Mouse (Mus musculus) intestine, embryonic 14.5 days (tissue): Measurements from ENCODE around the gene Lsm8. TPM values are rescaled to one million over a fixed set of nuclear protein-coding genes. Genes with fewer than 3 reads are reported as not detected.
"Not testable (repeated sequence)": the region's sequence is repeated elsewhere in the genome, so short reads cannot be mapped to it uniquely, and the experiment has no call there.

Experiments used
- ATAC-seq: fragments of 200-750 bp; cut with Nextera tagmentation; replicated peaks from 2 replicates; pipeline ENCODE4 v1.8.0; 2017; ENCODE audit warnings: low read depth, moderate number of reproducible peaks, moderate TSS enrichment, moderate library complexity; ENCODE audit not compliant: low FRiP score, low TSS enrichment
- DNase-seq: peaks from one replicate; pipeline ENCODE4 v3.0.0-alpha.2; 2018; ENCODE audit warnings: low spot score
- H3K27ac ChIP-seq: fragments of 300-500 bp; sonication (generic); 2 replicates; pipeline ENCODE4 v1.5.1; 2014; ENCODE audit warnings: low read depth, mild to moderate bottlenecking, control low read depth
- H3K27me3 ChIP-seq: fragments of 300-500 bp; sonication (generic); replicated peaks from 2 replicates; pipeline ENCODE4 v1.6.1; 2014; ENCODE audit warnings: low read length, control low read depth; ENCODE audit not compliant: control insufficient read depth, insufficient read depth
- H3K36me3 ChIP-seq: fragments of 300-500 bp; sonication (generic); 2 replicates; pipeline ENCODE4 v1.6.1; 2014; ENCODE audit warnings: low read length, control low read depth; ENCODE audit not compliant: control insufficient read depth, insufficient read depth
- H3K4me1 ChIP-seq: fragments of 300-500 bp; sonication (generic); replicated peaks from 2 replicates; pipeline ENCODE4 v1.6.1; 2014; ENCODE audit warnings: low read length, control low read depth, mixed read lengths; ENCODE audit not compliant: control insufficient read depth, insufficient read depth
- H3K4me2 ChIP-seq: fragments of 300-500 bp; sonication (generic); 2 replicates; pipeline ENCODE4 v1.6.1; 2014; ENCODE audit warnings: low read length
- H3K4me3 ChIP-seq: fragments of 300-500 bp; sonication (generic); 2 replicates; pipeline ENCODE4 v1.5.1; 2014; ENCODE audit warnings: low read depth, low read length, control low read depth, mixed read lengths
- H3K9ac ChIP-seq: fragments of 300-500 bp; sonication (generic); 2 replicates; pipeline ENCODE4 v1.6.1; 2014; ENCODE audit warnings: mild to moderate bottlenecking, low read length
- H3K9me3 ChIP-seq: fragments of 300-500 bp; sonication (generic); 2 replicates; pipeline ENCODE4 v1.6.1; 2016; ENCODE audit warnings: low read length, control low read depth; ENCODE audit not compliant: control insufficient read depth
- WGBS: fragments of 180-500 bp; shearing (Covaris S2); extraction: QIAGEN DNeasy Blood & Tissue Kit; methylation state at CpG from one replicate; pipeline ENCODE4 v1.1.7; 2014; 5-methylcytosine and 5-hydroxymethylcytosine counted together
- polyA plus RNA-seq: library from polyadenylated mRNA; unstranded; fragments of >200 nt; fragmentation: Nextera tagmentation; extraction: Ambion mirVana; gene quantifications from 2 replicates; pipeline ENCODE4 v1.2.1, GENCODE M21; 2014

Lsm8 gene
- polyA plus RNA-seq, 1 experiment from 2014 or later, result 164 TPM

- H3K4me1 ChIP-seq, H3K9ac ChIP-seq, ATAC-seq, H3K4me3 ChIP-seq, H3K27me3 ChIP-seq, H3K4me2 ChIP-seq, DNase-seq, H3K27ac ChIP-seq, H3K36me3 ChIP-seq, H3K9me3 ChIP-seq: not testable (repeated sequence)
- 14% methylated on average over 4 of the region's 7 CpGs for WGBS
These were observed 2.8 kb upstream of the Lsm8 start for GRCm38 (mm10) chr6:18845571-18845970.

GRCm38 (mm10) chr6:18848702-18849061 lies 303 bp downstream of the Lsm8 start:
- DNase-seq (no peak), ATAC-seq (peak; percentile 84; the same call in 1 of the 2 replicates)
- WGBS, result 1% methylated on average over 27 of the region's 28 CpGs
- H3K27ac ChIP-seq, result peak overlapping the region; percentile 96
- H3K9ac ChIP-seq, result peak overlapping the region; percentile 97
- H3K27me3 ChIP-seq, result no peaks in the 10 kb centered on the region
- peaks cover 29% of the 10 kb centered on the region for H3K36me3 ChIP-seq
- no peaks in the 10 kb centered on the region for H3K9me3 ChIP-seq
- peak overlapping the region; percentile 72 for H3K4me3 ChIP-seq
- H3K4me1 ChIP-seq, result peaks cover 12% of the 10 kb centered on the region
- H3K4me2 ChIP-seq, result peak overlapping the region; percentile 77

GRCm38 (mm10) chr6:18855323-18855722 lies 6.9 kb downstream of the Lsm8 start:
- ATAC-seq (no peak), DNase-seq (no peak)
- Histone ChIP-seq H3K36me3 (peaks cover 60% of the 10 kb centered on the region), H3K4me3 (no peak overlapping the region), H3K9ac (no peak overlapping the region), H3K9me3 (no peaks in the 10 kb centered on the region), H3K4me1 (peaks cover 3% of the 10 kb centered on the region; the same call in 1 of the 2 replicates), H3K27ac (no peak overlapping the region), H3K4me2 (no peak overlapping the region), H3K27me3 (no peaks in the 10 kb centered on the region)

GRCm38 (mm10) chr6:18856487-18857078 lies 8.2 kb downstream of the Lsm8 start:
- no peaks in the 10 kb centered on the region for H3K4me1 ChIP-seq
- ATAC-seq, result no peak
- H3K4me3 ChIP-seq, result no peak overlapping the region
- WGBS, result 96% methylated on average over 3 of the region's 3 CpGs
- H3K27me3 ChIP-seq, result no peaks in the 10 kb centered on the region
- peaks cover 52% of the 10 kb centered on the region for H3K36me3 ChIP-seq
- no peaks in the 10 kb centered on the region for H3K9me3 ChIP-seq
- H3K9ac ChIP-seq, result no peak overlapping the region
- H3K4me2 ChIP-seq, result no peak overlapping the region
- no peak for DNase-seq
- no peak overlapping the region for H3K27ac ChIP-seq

- H3K27me3 ChIP-seq, result no peaks in the 10 kb centered on the region
- H3K4me2 ChIP-seq, result no peak within 1 kb of the TSS
- no peak within 1 kb of the TSS for H3K27ac ChIP-seq
- no peak within 1 kb of the TSS for H3K4me3 ChIP-seq
- no peaks in the 10 kb centered on the region for H3K4me1 ChIP-seq
- WGBS, result 93% methylated on average over 8 of the region's 8 CpGs
- H3K9me3 ChIP-seq, result no peaks in the 10 kb centered on the region
- no peak within 1 kb of the TSS for H3K9ac ChIP-seq
- no peak for ATAC-seq
- H3K36me3 ChIP-seq, result no peaks in the 10 kb centered on the region
- no peak for DNase-seq
These were observed 17.6 kb downstream of the Lsm8 start, which contains the start of gene Ankrd7 for GRCm38 (mm10) chr6:18866018-18866417. Ankrd7 (plus strand) TSS chr6:18866318.

- no peaks in the 10 kb centered on the region for H3K9me3 ChIP-seq
- WGBS, result 58% methylated on average over 2 of the region's 2 CpGs
- ATAC-seq, result no peak
These were observed 40.7 kb downstream of the Lsm8 start for GRCm38 (mm10) chr6:18889030-18889429.

GRCm38 (mm10) chr6:18894142-18894541 lies 45.8 kb downstream of the Lsm8 start:
- H3K27me3 ChIP-seq, result no peaks in the 10 kb centered on the region
- no peak overlapping the region for H3K4me3 ChIP-seq
- no peak overlapping the region for H3K9ac ChIP-seq
- DNase-seq, result no peak
- no peak for ATAC-seq
- no peaks in the 10 kb centered on the region for H3K9me3 ChIP-seq
- no peak overlapping the region for H3K27ac ChIP-seq
- no peak overlapping the region for H3K4me2 ChIP-seq
- H3K4me1 ChIP-seq, result no peaks in the 10 kb centered on the region
- H3K36me3 ChIP-seq, result no peaks in the 10 kb centered on the region

More at GRCm38 (mm10) chr6:18889030-18889429, 40.7 kb downstream of the Lsm8 start:
- no peaks in the 10 kb centered on the region for H3K36me3 ChIP-seq
- H3K9ac ChIP-seq, result no peak overlapping the region
- H3K27me3 ChIP-seq, result no peaks in the 10 kb centered on the region
- no peak for DNase-seq
- no peaks in the 10 kb centered on the region for H3K4me1 ChIP-seq
- no peak overlapping the region for H3K4me3 ChIP-seq
- no peak overlapping the region for H3K4me2 ChIP-seq
- no peak overlapping the region for H3K27ac ChIP-seq

Other genes with a start within 250 kb of the Lsm8 start
- gene Ankrd7, start 17.7 kb downstream of the Lsm8 start, polyA plus RNA-seq, result 0.36 TPM in 1 of 2 replicates, not detected in the other